Comparison of ENCODE assay signal across 9 mouse cellular contexts in the genomic region with DNA sequence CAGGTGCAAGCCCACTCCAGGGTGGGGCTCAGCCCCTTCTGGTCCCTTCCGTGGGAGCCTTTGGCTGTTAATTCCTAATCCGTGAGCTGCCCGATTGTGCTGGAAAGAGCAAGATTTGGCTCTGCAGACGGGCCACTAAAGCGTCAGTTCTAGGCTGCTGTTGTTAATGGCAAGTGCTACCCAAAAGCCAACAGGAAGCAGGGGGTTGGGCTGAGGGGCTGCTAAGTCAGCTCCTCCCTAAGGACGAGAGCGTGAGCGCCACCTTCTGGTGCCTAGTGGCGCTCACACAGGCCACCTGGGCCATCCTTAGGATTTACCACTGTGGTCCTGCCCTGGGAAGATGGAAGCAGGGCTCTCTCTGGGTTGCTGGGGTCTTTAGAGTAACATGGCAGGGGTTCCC. TPM values are rescaled to one million over a fixed set of nuclear protein-coding genes. Genes with fewer than 3 reads are reported as not detected.
DNase-seq lines count a peak whose midpoint lies in the region; TF ChIP-seq lines count a peak whose summit lies in the region.
"Had no signal": no experiment of that assay in that cellular context is flagged by ENCODE, and none has a peak within 500 bp of the region (broad histone marks: within the 10 kb centered on the region; RNA-seq: fewer than 3 reads in every experiment).

No protein-coding gene starts in this region.

- peak; percentile 65 for TF ChIP-seq CTCF in liver, adult 2 months (IDR thresholded peaks at IDR 0.05; ENCODE audit: low read depth, low read length)

- H3K4me1 ChIP-seq in ES-E14 (ENCODE audit: control insufficient read depth in 2 of 2, insufficient read depth in 2 of 2, low read length in 2 of 2, poor library complexity in 1 of 2), result peaks cover 0 to 7% of the 10 kb centered on the region in 2 experiments; a peak in 1 of 4 replicates
- no peaks in the 10 kb centered on the region for H3K4me1 ChIP-seq in liver, adult 2 months (ENCODE audit: control insufficient read depth, insufficient read depth, low read length)

- WGBS in liver, adult 2 months, result 60% methylated on average over 9 of the region's 9 CpGs

- peaks cover 3% of the 10 kb centered on the region; the same call in 1 of the 2 replicates for H3K36me3 ChIP-seq in ES-E14 (ENCODE audit: control insufficient read depth, insufficient read depth, low read length, poor library complexity, severe bottlenecking)
- no peaks in the 10 kb centered on the region for H3K36me3 ChIP-seq in liver, adult 2 months (ENCODE audit: control insufficient read depth, insufficient read depth, low read length)

- no peaks in the 10 kb centered on the region for H3K79me2 ChIP-seq in liver, adult 2 months (ENCODE audit: control insufficient read depth, insufficient read depth, low read length)

- H3K27ac ChIP-seq in ES-E14 (ENCODE audit: insufficient read depth, low read depth, low read length, poor library complexity, severe bottlenecking), result no peak overlapping the region
- H3K27ac ChIP-seq in liver, adult 2 months (replicated peaks; ENCODE audit: insufficient read depth, low read depth, low read length), result no peak overlapping the region
- H3K27ac ChIP-seq: neural tube, embryonic 12.5 days had no signal

- no peaks in the 10 kb centered on the region for H3K9me3 ChIP-seq in ES-E14 (ENCODE audit: control insufficient read depth, insufficient read depth, low read depth, low read length)
- H3K9me3 ChIP-seq: neural tube, embryonic 12.5 days had no signal

- H3K9ac ChIP-seq in ES-E14 (ENCODE audit: insufficient read depth, low read depth, low read length, poor library complexity, severe bottlenecking), result no peak overlapping the region; the same call in 1 of the 2 replicates
- no peak overlapping the region for H3K9ac ChIP-seq in liver, adult 2 months (ENCODE audit: low read depth, low read length)
- H3K9ac ChIP-seq: neural tube, embryonic 12.5 days had no signal

- no peaks in the 10 kb centered on the region for H3K27me3 ChIP-seq in liver, adult 2 months (ENCODE audit: control insufficient read depth, insufficient read depth, low read length)
- H3K27me3 ChIP-seq: neural tube, embryonic 12.5 days had no signal

- no peak for TF ChIP-seq POLR2A in liver, adult 2 months (IDR thresholded peaks at IDR 0.05; ENCODE audit: extremely low read depth, insufficient read depth, low read length)

- peak overlapping the region in 1 of 2 experiments; percentile 15; a peak in 2 of 4 replicates for H3K4me3 ChIP-seq in ES-E14 (ENCODE audit: insufficient read depth in 1 of 2, low read depth in 1 of 2, low read length in 2 of 2, poor library complexity in 1 of 2, severe bottlenecking in 1 of 2)
- no peak overlapping the region for H3K4me3 ChIP-seq in liver, adult 2 months (ENCODE audit: insufficient read depth, low read depth, low read length)
- H3K4me3 ChIP-seq: neural tube, embryonic 12.5 days had no signal

- peak; percentile 72 for DNase-seq in kidney, postnatal 10 days
- DNase-seq in kidney, adult 18-20 months, result no peak
- peak; percentile 84 for DNase-seq in ES-E14 (ENCODE audit: low read depth, low spot score)
- DNase-seq in embryo, embryonic 11 days, result peak; percentile 77
- DNase-seq in liver, adult 2 months (ENCODE audit: extremely low read depth, low read depth, low spot score), result no peak
- DNase-seq in spleen, postnatal 4 days (ENCODE audit: low spot score in 2 of 2), result peak; percentile 60 to 81
- no peak for DNase-seq in gastrocnemius, adult 18-20 months (ENCODE audit: low spot score)
- DNase-seq in layer of hippocampus, adult 9-11 months, result no peak

- in situ Hi-C loops in ES-E14 (cut with MboI; ENCODE audit: low sequenced_read_pairs in 2 of 2, unreplicated experiment in 2 of 2), result loop anchor here in 1 of 2 experiments (10.0 kb wide), 1 partner anchor 115 kb away; no protein-coding TSS in a partner anchor

TF ChIP-seq in ES-E14, 5 proteins besides CTCF, POLR2A, EP300 and RAD21:
- TF ChIP-seq ZC3H11A (IDR thresholded peaks at IDR 0.05; ENCODE audit: borderline replicate concordance, low read depth, low read length) (no peak; the same call in 1 of the 2 replicates), MAFK (IDR thresholded peaks at IDR 0.05; ENCODE audit: insufficient read depth, low read depth, low read length) (peak; percentile 51; the same call in 1 of the 2 replicates)
TF ChIP-seq in ES-E14: peak in this region for 1.

RNA-seq across cellular contexts. Expression of gene Gtf2ird1, which starts 33.1 kb away (rescaled TPM):
- total RNA-seq in ES-E14 (2012; rRNA removed), result 63.5 and 118 TPM in 2 replicates
- total RNA-seq in liver, adult 2 months (2014; rRNA removed), result 6.5 and 14.8 TPM in 2 replicates
- 14.9 and 15.3 TPM in 2 replicates for polyA plus RNA-seq in liver, adult 2 months (2012; rRNA removed)
- 10 to 100 TPM; 10.9 to 19.9 TPM for total RNA-seq in gastrocnemius, adult 18-20 months (2021)

Comparison
In these comparisons a context has a peak if more than half of its experiments do, and no peak if none do; other contexts are left out.
1. DNase-seq: peak in kidney, postnatal 10 days (single experiment), ES-E14 (single experiment), embryo, embryonic 11 days (single experiment) and spleen, postnatal 4 days (2 of 2); none in kidney, adult 18-20 months (single experiment), liver, adult 2 months (single experiment), gastrocnemius, adult 18-20 months (single experiment) and layer of hippocampus, adult 9-11 months (single experiment).